Mouse (Mus musculus): ENCODE measurements around the gene Gipc2. TPM values are rescaled to one million over a fixed set of nuclear protein-coding genes. Genes with fewer than 3 reads are reported as not detected.

Gipc2 gene
- polyA plus RNA-seq, 1 experiment from 2014 or later = 12.3 TPM

DNA sequence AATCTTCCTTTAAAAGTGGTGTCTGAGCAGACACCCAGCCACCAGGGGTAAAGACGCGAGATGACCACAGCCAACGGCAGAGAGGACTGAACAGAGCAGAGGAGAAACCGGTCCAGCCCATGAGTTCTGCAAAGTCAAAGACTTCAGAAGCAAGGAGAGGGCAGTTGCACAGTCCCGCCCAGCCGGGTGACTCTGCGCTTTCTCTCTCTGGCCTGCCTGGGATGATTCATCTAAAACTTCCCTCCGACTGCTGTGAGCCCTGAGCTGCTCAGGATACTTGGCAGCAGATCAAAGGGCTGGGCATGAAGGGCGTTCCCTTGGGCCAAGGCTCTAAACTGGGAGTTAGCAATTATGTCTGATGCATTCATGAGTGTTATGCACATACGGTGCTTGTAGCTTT lies 51.2 kb downstream of the Gipc2 start:
- Histone ChIP-seq H3K9ac (peak overlapping the region; percentile 60), H3K27ac (peak overlapping the region; percentile 91), H3K9me3 (replicated peaks) (no peaks in the 10 kb centered on the region), H3K4me2 (peak overlapping the region; percentile 58), H3K4me3 (replicated peaks) (peak overlapping the region; percentile 21), H3K36me3 (no peaks in the 10 kb centered on the region), H3K27me3 (peaks cover 12% of the 10 kb centered on the region), H3K4me1 (replicated peaks) (peaks cover 59% of the 10 kb centered on the region)
- DNase-seq (peak; percentile 84), ATAC-seq (ENCODE audit: low read depth) (peak; percentile 97)
- 7% methylated on average over 10 of the region's 10 CpGs for WGBS (ENCODE audit: insufficient replicate concordance)

- Histone ChIP-seq H3K27ac (peak overlapping the region; percentile 91), H3K4me1 (replicated peaks) (peaks cover 53% of the 10 kb centered on the region), H3K4me3 (replicated peaks) (peak overlapping the region; percentile 21), H3K27me3 (peaks cover 17% of the 10 kb centered on the region), H3K9ac (peak overlapping the region; percentile 60), H3K36me3 (no peaks in the 10 kb centered on the region), H3K9me3 (replicated peaks) (no peaks in the 10 kb centered on the region), H3K4me2 (peak overlapping the region; percentile 58)
- no peak for DNase-seq
- 59% methylated on average over 4 of the region's 4 CpGs for WGBS (ENCODE audit: insufficient replicate concordance)
- ATAC-seq (ENCODE audit: low read depth) = no peak
Observed at GRCm38 (mm10) chr3:152114222-152114621, 51.8 kb downstream of the Gipc2 start.

- DNase-seq (no peak), ATAC-seq (ENCODE audit: low read depth) (peak; percentile 40)
- WGBS (ENCODE audit: insufficient replicate concordance) = 52% methylated on average over 7 of the region's 7 CpGs
- Histone ChIP-seq H3K27me3 (peaks cover 24% of the 10 kb centered on the region), H3K4me2 (peak overlapping the region; percentile 15; the same call in 1 of the 2 replicates), H3K9ac (peak overlapping the region; percentile 60; the same call in 1 of the 2 replicates), H3K36me3 (no peaks in the 10 kb centered on the region), H3K9me3 (replicated peaks) (no peaks in the 10 kb centered on the region), H3K4me3 (replicated peaks) (no peak overlapping the region), H3K4me1 (replicated peaks) (peaks cover 53% of the 10 kb centered on the region), H3K27ac (peak overlapping the region; percentile 91)
Observed at GRCm38 (mm10) chr3:152113496-152113895, 52.5 kb downstream of the Gipc2 start.

DNA sequence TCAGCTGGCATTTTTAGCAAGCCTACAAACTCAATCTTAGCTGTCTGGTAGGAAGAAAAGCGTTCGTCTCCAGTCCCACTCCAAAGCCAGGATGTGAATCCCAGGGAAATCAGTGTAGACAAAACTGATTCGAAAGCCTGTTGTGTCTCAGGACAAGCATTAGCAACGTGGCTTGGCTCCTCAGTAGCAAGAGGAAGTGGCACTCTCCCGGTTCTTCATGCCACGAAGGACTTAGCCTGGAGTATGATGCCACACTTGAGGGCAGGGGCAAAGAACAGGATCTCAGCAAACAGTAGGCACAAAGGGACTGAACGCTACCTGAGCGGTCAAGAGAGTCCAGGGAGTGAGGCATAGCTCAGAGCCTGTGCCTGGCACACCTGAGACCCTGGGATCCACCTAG lies 53.4 kb downstream of the Gipc2 start:
- DNase-seq (no peak), ATAC-seq (ENCODE audit: low read depth) (no peak)
- Histone ChIP-seq H3K36me3 (no peaks in the 10 kb centered on the region), H3K4me3 (replicated peaks) (no peak overlapping the region), H3K4me1 (replicated peaks) (peaks cover 52% of the 10 kb centered on the region), H3K4me2 (no peak overlapping the region), H3K9ac (no peak overlapping the region), H3K27me3 (peaks cover 33% of the 10 kb centered on the region), H3K9me3 (replicated peaks) (no peaks in the 10 kb centered on the region), H3K27ac (no peak overlapping the region; the same call in 1 of the 2 replicates)
- 67% methylated on average over 8 of the region's 8 CpGs for WGBS (ENCODE audit: insufficient replicate concordance)

- ATAC-seq (ENCODE audit: low read depth) (no peak), DNase-seq (no peak)
- H3K4me1 ChIP-seq (replicated peaks) = peaks cover 61% of the 10 kb centered on the region
- no peaks in the 10 kb centered on the region for H3K9me3 ChIP-seq (replicated peaks)
- WGBS (ENCODE audit: insufficient replicate concordance) = 63% methylated on average over 4 of the region's 4 CpGs
- no peak overlapping the region for H3K4me3 ChIP-seq (replicated peaks)
- H3K9ac ChIP-seq = 0 out of 2 replicates have a peak overlapping the region, but pooled peaks have one; percentile 4
- no peaks in the 10 kb centered on the region for H3K36me3 ChIP-seq
- H3K27me3 ChIP-seq = peaks cover 45% of the 10 kb centered on the region
- H3K4me2 ChIP-seq = peak overlapping the region; percentile 23; the same call in 1 of the 2 replicates
- H3K27ac ChIP-seq = no peak overlapping the region
Observed at GRCm38 (mm10) chr3:152111482-152111881, 54.5 kb downstream of the Gipc2 start.

GRCm38 (mm10) chr3:152111081-152111480 lies 54.9 kb downstream of the Gipc2 start:
- no peaks in the 10 kb centered on the region for H3K36me3 ChIP-seq
- H3K9me3 ChIP-seq (replicated peaks) = no peaks in the 10 kb centered on the region
- peaks cover 49% of the 10 kb centered on the region for H3K27me3 ChIP-seq
- ATAC-seq (ENCODE audit: low read depth) (no peak), DNase-seq (peak; percentile 61)
- H3K27ac ChIP-seq = no peak overlapping the region
- H3K4me1 ChIP-seq (replicated peaks) = peaks cover 63% of the 10 kb centered on the region
- H3K9ac ChIP-seq = 0 out of 2 replicates have a peak overlapping the region, but pooled peaks have one; percentile 4
- H3K4me3 ChIP-seq (replicated peaks) = no peak overlapping the region
- WGBS (ENCODE audit: insufficient replicate concordance) = 15% methylated on average over 9 of the region's 9 CpGs
- H3K4me2 ChIP-seq = peak overlapping the region; percentile 23; the same call in 1 of the 2 replicates

DNA sequence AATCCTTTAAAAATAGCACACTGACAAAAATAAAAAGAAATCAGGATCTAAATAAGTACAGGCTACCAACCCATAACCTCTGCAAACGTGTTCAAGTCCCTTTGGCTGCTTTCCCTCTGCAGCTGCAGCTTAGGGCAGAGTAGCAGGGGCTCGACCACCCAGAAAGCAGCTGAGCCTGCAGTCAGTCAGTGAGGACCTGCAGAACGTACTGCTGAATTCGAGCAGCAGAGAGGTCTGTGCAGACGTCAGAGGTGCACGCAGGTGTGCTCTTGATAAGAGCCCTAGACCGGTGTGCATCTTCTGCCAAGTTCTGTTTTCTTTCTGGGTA lies 56.8 kb downstream of the Gipc2 start:
- 45% methylated on average over 7 of the region's 7 CpGs for WGBS (ENCODE audit: insufficient replicate concordance)
- Histone ChIP-seq H3K27ac (no peak overlapping the region), H3K4me3 (replicated peaks) (no peak overlapping the region), H3K9ac (no peak overlapping the region), H3K36me3 (0 out of 2 replicates have a peak, but pooled peaks cover 4% of the 10 kb centered on the region), H3K27me3 (peaks cover 65% of the 10 kb centered on the region), H3K4me1 (replicated peaks) (peaks cover 53% of the 10 kb centered on the region), H3K4me2 (no peak overlapping the region), H3K9me3 (replicated peaks) (0 out of 2 replicates have a peak, but pooled peaks cover 3% of the 10 kb centered on the region)
- DNase-seq (no peak), ATAC-seq (ENCODE audit: low read depth) (no peak)

DNA sequence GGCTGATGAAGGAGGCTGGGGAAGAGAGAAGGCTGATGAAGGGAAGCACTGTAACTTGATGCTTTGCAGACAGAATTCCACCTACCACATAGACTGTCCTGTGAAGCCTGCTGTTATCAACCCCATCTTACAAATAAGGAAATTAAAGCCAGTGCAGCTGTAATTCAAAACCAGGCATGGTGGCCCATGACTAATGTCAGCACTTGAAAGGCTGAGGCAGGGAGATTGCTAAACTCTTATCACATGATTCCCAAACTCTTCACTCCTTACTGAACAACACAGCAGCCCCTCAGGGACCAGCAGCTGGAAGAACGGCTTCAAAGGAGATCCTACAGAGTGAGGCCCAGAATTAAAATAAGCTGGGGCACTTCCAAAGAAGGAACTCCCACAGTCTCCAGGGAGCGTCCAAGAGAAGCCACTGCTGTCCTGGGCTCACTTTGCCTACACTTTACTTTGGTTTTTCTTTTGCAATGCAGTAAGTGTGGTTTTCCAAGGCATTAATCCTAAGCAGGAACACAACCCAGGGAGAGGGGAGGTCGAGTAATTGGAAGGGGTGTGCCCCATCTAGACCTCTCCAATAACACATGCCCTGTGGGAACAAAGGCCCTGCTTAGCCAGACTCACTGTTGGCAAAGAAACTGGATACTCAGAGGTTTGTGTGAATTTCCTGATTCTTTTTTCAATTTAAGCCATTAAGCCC lies 57.3 kb downstream of the Gipc2 start:
- H3K4me2 ChIP-seq = no peak overlapping the region
- no peak overlapping the region for H3K9ac ChIP-seq
- ATAC-seq (ENCODE audit: low read depth) (no peak), DNase-seq (no peak)
- H3K27me3 ChIP-seq = peaks cover 65% of the 10 kb centered on the region
- 0 out of 2 replicates have a peak, but pooled peaks cover 3% of the 10 kb centered on the region for H3K9me3 ChIP-seq (replicated peaks)
- no peak overlapping the region for H3K4me3 ChIP-seq (replicated peaks)
- H3K36me3 ChIP-seq = 0 out of 2 replicates have a peak, but pooled peaks cover 4% of the 10 kb centered on the region
- peaks cover 48% of the 10 kb centered on the region for H3K4me1 ChIP-seq (replicated peaks)
- WGBS (ENCODE audit: insufficient replicate concordance) = 37% methylated on average over 3 of the region's 3 CpGs
- H3K27ac ChIP-seq = no peak overlapping the region

DNA sequence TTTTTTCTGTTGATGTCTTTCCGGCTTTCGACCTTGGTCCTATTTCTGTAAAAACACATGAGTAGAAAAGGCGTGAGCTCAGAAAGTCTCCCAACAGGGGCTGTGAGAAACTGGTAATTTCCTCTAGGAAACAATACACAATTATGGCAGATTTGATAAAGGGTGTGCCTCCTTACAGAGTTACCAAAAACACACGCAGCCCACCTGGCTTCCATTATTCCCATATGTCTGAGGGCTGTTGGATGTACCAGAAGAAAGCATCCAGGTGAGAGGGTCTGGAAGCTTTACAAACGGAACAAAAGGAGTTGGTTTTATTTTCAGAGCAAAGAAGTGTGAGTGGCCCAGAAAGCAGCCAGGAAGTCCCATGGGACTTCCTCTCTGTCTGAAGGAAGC lies 58.0 kb downstream of the Gipc2 start:
- peaks cover 65% of the 10 kb centered on the region for H3K27me3 ChIP-seq
- H3K4me3 ChIP-seq (replicated peaks) = no peak overlapping the region
- no peak overlapping the region for H3K27ac ChIP-seq
- no peak overlapping the region for H3K9ac ChIP-seq
- no peak overlapping the region for H3K4me2 ChIP-seq
- H3K4me1 ChIP-seq (replicated peaks) = peaks cover 42% of the 10 kb centered on the region
- DNase-seq (no peak), ATAC-seq (ENCODE audit: low read depth) (no peak)
- H3K9me3 ChIP-seq (replicated peaks) = 0 out of 2 replicates have a peak, but pooled peaks cover 3% of the 10 kb centered on the region
- 0 out of 2 replicates have a peak, but pooled peaks cover 4% of the 10 kb centered on the region for H3K36me3 ChIP-seq
- 43% methylated on average over 5 of the region's 5 CpGs for WGBS (ENCODE audit: insufficient replicate concordance)

DNA sequence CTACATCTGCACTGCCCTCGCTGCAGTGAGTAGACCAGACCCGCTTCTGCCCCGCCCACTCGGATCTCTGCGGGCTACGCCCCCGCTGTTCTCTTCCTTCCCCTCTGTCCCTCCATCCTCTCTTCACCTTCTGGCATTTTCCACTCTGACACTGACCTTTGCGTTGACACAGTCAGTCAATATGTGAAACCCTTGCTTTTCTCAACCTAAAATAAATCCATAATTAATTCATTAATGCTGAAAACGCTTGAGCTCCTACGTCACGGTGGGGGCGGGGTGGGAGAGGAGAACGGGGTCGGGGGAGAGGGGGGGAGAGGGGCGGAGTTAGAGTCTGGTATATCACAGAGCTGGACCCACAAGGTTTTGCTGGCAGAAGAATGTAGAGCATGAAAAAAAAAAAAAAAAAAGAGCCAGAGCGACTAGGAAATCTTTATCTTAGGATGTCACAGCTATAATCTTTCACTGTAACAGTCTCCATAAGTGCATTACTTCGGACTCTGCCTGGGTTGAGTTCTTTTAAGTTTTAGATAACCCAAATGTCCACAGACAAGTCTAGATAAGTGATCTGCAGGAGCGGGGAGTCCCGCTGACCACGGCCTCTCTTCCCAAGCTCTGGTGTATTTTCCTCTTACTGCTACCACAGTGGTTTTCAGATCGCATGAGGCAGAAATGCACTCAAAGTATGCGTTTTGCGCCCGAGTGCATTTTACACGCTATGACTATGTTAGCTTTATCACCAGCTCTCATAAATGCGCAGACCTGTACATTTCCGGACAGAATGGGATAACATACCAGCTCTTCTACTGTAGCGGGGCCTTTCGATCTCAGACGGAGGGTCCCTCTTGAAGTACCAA lies 58.7 kb downstream of the Gipc2 start:
- Histone ChIP-seq H3K27me3 (peaks cover 65% of the 10 kb centered on the region), H3K4me2 (peak overlapping the region; percentile 52), H3K9ac (0 out of 2 replicates have a peak overlapping the region, but pooled peaks have one; percentile 7), H3K36me3 (0 out of 2 replicates have a peak, but pooled peaks cover 4% of the 10 kb centered on the region), H3K9me3 (replicated peaks) (0 out of 2 replicates have a peak, but pooled peaks cover 3% of the 10 kb centered on the region), H3K4me1 (replicated peaks) (peaks cover 36% of the 10 kb centered on the region), H3K4me3 (replicated peaks) (peak overlapping the region; percentile 30), H3K27ac (no peak overlapping the region)
- DNase-seq (no peak), ATAC-seq (ENCODE audit: low read depth) (peak; percentile 11; the same call in 1 of the 2 replicates)
- whole genome bisulfite sequencing (ENCODE audit: insufficient replicate concordance) = 21% methylated on average over 30 of the region's 30 CpGs
